Mouse (Mus musculus) thymus, adult 2 months (tissue): ENCODE measurements around the gene Ptges3l.

ENCODE experiments used
- CTCF ChIP-seq: fragments of 200-500 bp; IDR thresholded peaks from 2 replicates; pipeline ENCODE4 v1.5.1; 2012; ENCODE audit warnings: mild to moderate bottlenecking, control low read depth, low read length, moderate library complexity, borderline replicate concordance; ENCODE audit not compliant: control insufficient read depth, poor library complexity, insufficient read depth; ENCODE audit errors: extremely low read depth
- POLR2A ChIP-seq: fragments of 200-500 bp; IDR thresholded peaks from 2 replicates; pipeline ENCODE4 v1.6.1; 2012; ENCODE audit warnings: mild to moderate bottlenecking, low read length, control low read depth, moderate library complexity; ENCODE audit not compliant: control insufficient read depth, poor library complexity, insufficient read depth; ENCODE audit errors: extremely low read depth

GRCm38 (mm10) chr11:101471926-101472325 lies 46.8 kb upstream of the Ptges3l start:
- TF ChIP-seq CTCF: no peak
- no peak for TF ChIP-seq POLR2A
